Mouse (Mus musculus) midbrain, embryonic 11.5 days (tissue): ENCODE measurements around the gene Lrsam1. TPM values are rescaled to one million over a fixed set of nuclear protein-coding genes. Genes with fewer than 3 reads are reported as not detected.
A peak's percentile ranks its signal among the peaks of the same experiment; 100 is the strongest.

Source experiments
- ATAC-seq: fragments of 200-750 bp; cut with Nextera tagmentation; 2 replicates; pipeline ENCODE4 v1.8.0; 2017; ENCODE audit warnings: moderate TSS enrichment, moderate library complexity; ENCODE audit not compliant: low FRiP score
- DNase-seq: peaks from one replicate; pipeline ENCODE4 v3.0.0; 2015; ENCODE audit warnings: low spot score; ENCODE audit errors: missing footprints
- H3K27ac ChIP-seq: fragments of 300-500 bp; sonication (generic); 2 replicates; pipeline ENCODE4 v1.5.1; 2014; ENCODE audit warnings: low read depth, low read length
- H3K27me3 ChIP-seq: fragments of 300-500 bp; sonication (generic); 2 replicates; pipeline ENCODE4 v1.6.1; 2014; ENCODE audit warnings: mild to moderate bottlenecking, low read length, moderate library complexity, mixed read lengths; ENCODE audit not compliant: control insufficient read depth, insufficient read depth
- H3K36me3 ChIP-seq: fragments of 300-500 bp; sonication (generic); 2 replicates; pipeline ENCODE4 v1.6.1; 2014; ENCODE audit warnings: mild to moderate bottlenecking, low read length, moderate library complexity, mixed read lengths; ENCODE audit not compliant: control insufficient read depth, insufficient read depth
- H3K4me1 ChIP-seq: fragments of 300-500 bp; sonication (generic); 2 replicates; pipeline ENCODE4 v1.6.1; 2014; ENCODE audit warnings: low read length; ENCODE audit not compliant: control insufficient read depth, insufficient read depth
- H3K4me2 ChIP-seq: fragments of 300-500 bp; sonication (generic); 2 replicates; pipeline ENCODE4 v1.6.1; 2014; ENCODE audit warnings: mild to moderate bottlenecking, moderate library complexity
- H3K4me3 ChIP-seq: fragments of 300-500 bp; sonication (generic); 2 replicates; pipeline ENCODE4 v1.5.1; 2014; ENCODE audit warnings: low read depth, low read length
- H3K9ac ChIP-seq: fragments of 300-500 bp; sonication (generic); 2 replicates; pipeline ENCODE4 v1.6.1; 2014; ENCODE audit warnings: low read length
- H3K9me3 ChIP-seq: fragments of 300-500 bp; sonication (generic); 2 replicates; pipeline ENCODE4 v1.6.1; 2016; ENCODE audit warnings: low read length; ENCODE audit not compliant: control insufficient read depth
- WGBS: fragments of 180-500 bp; shearing (Covaris S2); extraction: QIAGEN DNeasy Blood & Tissue Kit; methylation state at CpG from one replicate; pipeline ENCODE4 v1.1.7; 2014; 5-methylcytosine and 5-hydroxymethylcytosine counted together
- polyA plus RNA-seq: library from polyadenylated mRNA; unstranded; fragments of >200 nt; fragmentation: Nextera tagmentation; extraction: Ambion mirVana; gene quantifications from 2 replicates; pipeline ENCODE4 v1.2.1, GENCODE M21; 2014

Lrsam1 gene
- polyA plus RNA-seq, 1 experiment from 2014 or later: 9.2 TPM

DNA sequence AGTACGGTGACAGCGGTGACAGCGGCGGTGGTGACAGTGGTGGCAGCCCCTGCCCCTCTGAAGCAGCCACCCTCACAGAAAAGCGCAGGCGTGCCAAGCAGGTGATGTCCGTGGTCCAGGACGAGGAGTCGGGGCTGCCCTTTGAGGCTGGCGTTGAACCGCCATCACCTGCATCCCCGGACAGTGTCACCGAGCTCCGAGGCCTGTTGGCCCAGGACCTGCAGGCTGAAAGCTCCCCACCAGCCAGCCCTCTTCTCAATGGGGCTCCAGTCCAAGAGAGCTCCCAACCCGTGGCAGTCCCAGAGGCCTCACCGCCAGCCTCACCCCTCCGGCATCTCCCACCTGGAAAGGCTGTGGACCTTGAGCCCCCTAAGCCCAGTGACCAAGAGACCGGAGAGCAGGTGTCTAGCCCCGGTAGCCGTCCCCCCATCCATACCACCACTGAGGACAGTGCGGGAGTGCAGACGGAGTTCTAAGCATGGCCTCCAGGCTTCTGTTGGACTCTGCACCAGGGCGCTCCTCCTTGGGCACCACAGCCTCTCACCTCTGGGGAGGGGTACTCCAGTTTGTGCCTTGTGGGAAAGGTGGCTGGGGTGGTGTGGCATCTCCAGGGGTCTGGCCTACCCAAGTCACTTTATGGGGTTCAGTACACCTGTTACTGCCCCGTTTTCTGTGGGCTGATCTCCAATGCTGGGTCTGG, 37.7 kb downstream of the Lrsam1 start:
- H3K4me2 ChIP-seq: no peak overlapping the region
- H3K36me3 ChIP-seq: peaks cover 6% of the 10 kb centered on the region; the same call in 1 of the 2 replicates
- H3K9me3 ChIP-seq: no peaks in the 10 kb centered on the region
- H3K4me3 ChIP-seq: no peak overlapping the region
- H3K9ac ChIP-seq: no peak overlapping the region
- ATAC-seq (no peak), DNase-seq (peak; percentile 54)
- H3K27ac ChIP-seq: no peak overlapping the region
- no peaks in the 10 kb centered on the region for H3K4me1 ChIP-seq
- H3K27me3 ChIP-seq: no peaks in the 10 kb centered on the region
- WGBS: 92% methylated on average over 24 of the region's 24 CpGs

DNA sequence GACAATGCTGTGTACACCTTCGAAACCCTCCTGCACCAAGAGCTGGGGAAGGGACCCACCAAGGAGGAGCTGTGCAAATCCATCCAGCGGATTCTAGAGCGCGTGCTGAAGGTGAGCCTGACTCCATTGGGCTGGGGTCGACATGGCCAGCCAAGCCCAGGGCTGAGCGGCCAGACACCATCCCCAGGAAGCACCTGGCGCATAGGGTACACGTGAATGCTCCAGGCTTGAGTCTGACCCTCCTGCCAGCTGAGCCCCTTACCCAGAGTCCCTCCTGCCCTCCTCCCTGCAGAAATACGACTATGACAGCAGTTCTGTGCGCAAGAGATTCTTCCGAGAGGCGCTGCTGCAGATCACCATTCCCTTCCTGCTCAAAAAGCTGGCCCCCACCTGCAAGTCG, 38.9 kb downstream of the Lrsam1 start:
- Histone ChIP-seq H3K27me3 (no peaks in the 10 kb centered on the region), H3K36me3 (peaks cover 6% of the 10 kb centered on the region; the same call in 1 of the 2 replicates), H3K4me2 (no peak overlapping the region), H3K4me3 (no peak overlapping the region), H3K27ac (no peak overlapping the region), H3K9ac (no peak overlapping the region), H3K4me1 (no peaks in the 10 kb centered on the region), H3K9me3 (no peaks in the 10 kb centered on the region)
- 89% methylated on average over 13 of the region's 13 CpGs for WGBS
- peak; percentile 62 for DNase-seq
- ATAC-seq: no peak

DNA sequence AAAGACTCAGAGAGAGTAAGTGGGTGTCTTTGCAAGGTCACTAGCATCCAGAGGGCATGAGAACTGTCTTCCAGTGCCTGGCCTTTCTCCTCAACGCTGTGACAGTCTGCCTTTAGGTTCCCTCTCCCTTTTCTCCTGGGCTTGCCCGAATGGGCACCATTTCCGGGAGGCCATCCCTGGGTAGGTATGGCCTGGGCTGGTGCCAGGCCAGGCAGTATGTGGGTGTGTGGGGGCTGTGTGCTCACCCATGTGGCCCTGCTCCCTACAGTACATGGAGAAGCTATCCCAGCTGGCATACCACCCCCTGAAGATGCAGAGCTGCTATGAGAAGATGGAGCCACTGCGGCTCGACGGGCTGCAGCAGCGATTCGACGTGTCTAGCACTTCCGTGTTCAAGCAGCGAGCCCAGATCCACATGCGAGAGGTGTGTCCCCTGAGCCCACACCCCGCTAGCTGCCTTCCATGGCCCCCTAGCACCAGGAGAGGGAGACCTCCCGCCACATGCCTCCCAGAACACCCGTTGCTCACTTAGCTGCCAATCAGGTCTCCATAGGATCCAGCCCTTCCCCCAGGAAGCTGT, 39.5 kb downstream of the Lrsam1 start:
- H3K27me3 ChIP-seq: no peaks in the 10 kb centered on the region
- H3K4me1 ChIP-seq: no peaks in the 10 kb centered on the region
- no peaks in the 10 kb centered on the region for H3K9me3 ChIP-seq
- H3K4me3 ChIP-seq: no peak overlapping the region
- H3K9ac ChIP-seq: no peak overlapping the region
- DNase-seq (peak; percentile 23), ATAC-seq (no peak)
- peaks cover 6% of the 10 kb centered on the region; the same call in 1 of the 2 replicates for H3K36me3 ChIP-seq
- no peak overlapping the region for H3K4me2 ChIP-seq
- H3K27ac ChIP-seq: no peak overlapping the region
- WGBS: 94% methylated on average over 15 of the region's 15 CpGs

DNA sequence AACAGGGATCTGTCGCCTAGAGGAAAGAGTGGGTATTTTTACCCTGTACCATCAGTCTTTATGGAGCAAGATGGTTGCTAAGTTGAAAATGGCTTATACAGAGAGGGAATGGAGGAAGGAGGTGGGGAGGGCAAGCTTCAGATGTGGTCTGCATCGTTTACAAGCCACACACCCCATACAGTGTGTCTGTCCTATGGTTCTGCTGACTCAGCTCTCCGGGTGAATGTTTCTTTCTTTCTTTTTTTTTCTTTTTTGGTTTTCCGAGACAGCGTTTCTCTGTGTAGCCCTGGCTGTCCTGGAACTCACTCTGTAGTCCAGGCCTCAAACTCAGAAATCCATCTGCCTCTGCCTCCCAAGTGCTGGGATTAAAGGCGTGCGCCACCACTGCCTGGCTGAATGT, 40.2 kb downstream of the Lrsam1 start:
- Histone ChIP-seq H3K4me1 (no peaks in the 10 kb centered on the region), H3K4me2 (no peak overlapping the region), H3K9me3 (no peaks in the 10 kb centered on the region), H3K27ac (no peak overlapping the region), H3K9ac (no peak overlapping the region), H3K36me3 (peaks cover 6% of the 10 kb centered on the region; the same call in 1 of the 2 replicates), H3K4me3 (no peak overlapping the region), H3K27me3 (no peaks in the 10 kb centered on the region)
- DNase-seq (no peak), ATAC-seq (no peak)
- 84% methylated on average over 7 of the region's 7 CpGs for WGBS

DNA sequence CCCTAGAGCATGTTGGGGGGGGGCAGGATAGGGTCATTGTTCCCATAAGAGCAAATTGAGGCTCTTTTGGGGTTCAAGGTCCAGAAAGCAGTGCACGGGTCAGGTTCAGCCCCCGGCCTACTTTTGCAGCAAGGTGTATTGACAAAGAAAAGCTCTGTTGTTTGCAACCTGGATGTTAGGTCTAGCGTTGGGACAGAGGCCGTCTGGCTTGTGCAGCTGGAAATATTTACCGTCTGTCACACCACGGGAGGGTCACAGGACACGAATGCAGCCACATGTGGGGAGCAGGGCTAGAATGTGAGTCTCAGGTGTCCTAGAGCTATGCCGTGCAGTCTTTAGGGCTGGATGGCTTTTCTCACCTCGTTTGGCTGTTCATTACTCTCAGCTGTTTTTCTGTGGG, 43.0 kb downstream of the Lrsam1 start:
- no peak overlapping the region for H3K4me2 ChIP-seq
- no peaks in the 10 kb centered on the region for H3K4me1 ChIP-seq
- no peak for ATAC-seq
- peaks cover 6% of the 10 kb centered on the region; the same call in 1 of the 2 replicates for H3K36me3 ChIP-seq
- H3K9ac ChIP-seq: no peak overlapping the region
- H3K27me3 ChIP-seq: no peaks in the 10 kb centered on the region
- no peaks in the 10 kb centered on the region for H3K9me3 ChIP-seq
- no peak for DNase-seq
- H3K4me3 ChIP-seq: no peak overlapping the region
- WGBS: 89% methylated on average over 9 of the region's 9 CpGs
- no peak overlapping the region for H3K27ac ChIP-seq

DNA sequence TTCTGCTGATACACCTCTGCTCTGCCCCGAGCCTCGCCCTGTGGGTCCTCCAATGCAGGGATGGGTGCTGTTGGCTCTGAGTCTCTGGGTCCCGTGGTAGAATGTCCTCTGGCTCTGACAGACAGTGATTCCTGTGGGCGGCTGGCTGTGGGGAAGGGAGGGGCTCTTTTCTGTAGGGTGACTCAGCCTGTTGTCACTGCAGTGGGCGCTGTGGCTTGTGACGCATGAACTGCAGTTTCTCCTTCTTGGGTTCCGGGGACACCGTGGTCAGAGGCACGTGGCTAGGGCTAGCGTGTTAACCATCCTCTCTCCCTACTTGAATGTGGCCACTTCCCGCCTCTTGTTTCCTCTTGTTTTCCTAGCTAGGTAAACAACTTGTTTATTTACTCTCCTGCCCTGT, 43.9 kb downstream of the Lrsam1 start:
- no peak for DNase-seq
- H3K36me3 ChIP-seq: peaks cover 3% of the 10 kb centered on the region; the same call in 1 of the 2 replicates
- WGBS: 86% methylated on average over 11 of the region's 11 CpGs
- no peak overlapping the region for H3K4me2 ChIP-seq
- H3K4me3 ChIP-seq: no peak overlapping the region
- H3K27ac ChIP-seq: no peak overlapping the region
- no peak for ATAC-seq
- H3K9ac ChIP-seq: no peak overlapping the region
- no peaks in the 10 kb centered on the region for H3K4me1 ChIP-seq
- H3K9me3 ChIP-seq: no peaks in the 10 kb centered on the region
- no peaks in the 10 kb centered on the region for H3K27me3 ChIP-seq

DNA sequence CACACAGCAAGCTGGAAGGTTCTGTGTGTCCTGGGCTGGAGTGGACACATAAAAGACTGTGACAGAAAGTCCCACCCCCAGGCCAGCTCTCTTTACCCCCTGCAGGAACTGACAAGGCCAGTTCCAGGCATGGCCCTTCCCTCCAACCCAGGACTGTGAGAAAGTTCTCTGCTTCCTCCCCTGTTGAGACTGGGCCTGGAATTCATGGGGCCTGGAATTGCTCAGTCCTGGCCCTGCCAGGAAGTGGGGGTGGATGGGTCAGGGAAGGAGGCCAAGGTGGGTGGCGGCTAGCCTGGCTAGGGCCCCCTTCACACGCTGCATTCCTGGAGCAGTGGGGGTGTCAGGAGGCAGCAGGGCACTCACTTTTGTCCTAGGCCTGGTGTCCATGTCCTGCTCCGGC, 46.5 kb downstream of the Lrsam1 start:
- no peak overlapping the region for H3K27ac ChIP-seq
- no peaks in the 10 kb centered on the region for H3K4me1 ChIP-seq
- no peaks in the 10 kb centered on the region; the same call in 1 of the 2 replicates for H3K36me3 ChIP-seq
- H3K4me2 ChIP-seq: no peak overlapping the region
- ATAC-seq: no peak
- H3K4me3 ChIP-seq: no peak overlapping the region
- no peak for DNase-seq
- H3K9ac ChIP-seq: no peak overlapping the region
- no peaks in the 10 kb centered on the region for H3K27me3 ChIP-seq
- WGBS: 33% methylated on average over 3 of the region's 3 CpGs
- no peaks in the 10 kb centered on the region for H3K9me3 ChIP-seq

DNA sequence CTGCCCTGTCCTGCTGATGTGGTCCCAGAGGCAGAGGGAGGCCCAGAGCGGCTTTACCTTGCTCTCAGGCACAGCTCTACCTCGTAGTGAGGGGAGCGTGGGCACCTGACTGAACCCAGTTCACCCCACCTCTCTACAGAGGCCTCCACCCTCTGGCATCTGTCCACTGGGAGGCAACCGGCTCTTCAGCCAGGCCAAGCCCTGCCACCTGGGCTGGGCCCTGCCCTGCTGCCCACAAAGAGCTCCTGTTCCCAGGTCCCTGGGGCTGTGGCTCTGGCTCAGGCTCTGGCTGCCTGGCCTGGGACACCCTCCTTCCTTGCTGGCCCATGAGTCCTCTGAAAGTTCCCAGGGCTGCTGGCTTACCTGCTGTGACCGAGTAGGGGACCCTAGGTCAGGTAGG, 47.1 kb downstream of the Lrsam1 start:
- Histone ChIP-seq H3K27me3 (no peaks in the 10 kb centered on the region), H3K4me3 (no peak overlapping the region), H3K36me3 (no peaks in the 10 kb centered on the region; the same call in 1 of the 2 replicates), H3K9me3 (no peaks in the 10 kb centered on the region), H3K9ac (0 out of 2 replicates have a peak overlapping the region, but pooled peaks have one; percentile 18), H3K4me1 (no peaks in the 10 kb centered on the region), H3K27ac (no peak overlapping the region; the same call in 1 of the 2 replicates), H3K4me2 (no peak overlapping the region)
- no peak for DNase-seq
- no peak for ATAC-seq
- WGBS: 81% methylated on average over 5 of the region's 5 CpGs

DNA sequence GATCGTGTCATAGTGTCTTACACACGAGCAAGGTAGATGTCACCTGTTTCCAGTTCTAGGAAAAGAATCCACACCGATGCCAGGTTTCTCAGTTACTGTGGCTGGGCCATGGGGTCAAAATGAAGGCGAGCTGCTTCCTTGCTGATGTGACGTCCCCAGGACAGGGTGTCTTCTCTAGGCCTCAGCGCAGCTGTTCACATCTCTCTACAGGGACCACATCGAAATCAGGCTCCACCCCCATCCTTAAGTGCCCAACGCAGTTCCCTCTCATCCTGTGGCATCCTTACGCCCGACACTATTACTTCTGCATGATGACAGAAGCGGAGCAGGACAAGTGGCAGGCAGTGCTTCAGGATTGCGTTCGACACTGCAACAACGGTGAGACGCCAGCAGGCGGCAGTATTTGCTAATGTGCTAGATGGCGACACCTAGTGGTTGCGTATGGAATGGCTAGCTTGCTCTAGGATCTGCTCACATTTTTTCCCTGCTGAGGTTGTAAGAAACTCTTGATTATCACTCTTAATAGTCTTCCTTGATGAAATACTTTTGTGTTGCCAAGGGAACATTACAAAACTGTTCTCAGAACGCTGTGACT, 49.1 kb downstream of the Lrsam1 start:
- Histone ChIP-seq H3K36me3 (no peaks in the 10 kb centered on the region), H3K9me3 (no peaks in the 10 kb centered on the region), H3K9ac (no peak overlapping the region), H3K4me2 (no peak overlapping the region), H3K4me1 (peaks cover 14% of the 10 kb centered on the region), H3K27ac (no peak overlapping the region), H3K4me3 (no peak overlapping the region), H3K27me3 (no peaks in the 10 kb centered on the region)
- peak; percentile 99 for DNase-seq
- ATAC-seq: no peak
- WGBS: 31% methylated on average over 19 of the region's 19 CpGs
